Mouse (Mus musculus): ENCODE results near the gene Asdurf. TPM values are rescaled to one million over a fixed set of nuclear protein-coding genes. Genes with fewer than 3 reads are reported as not detected.
"Not testable (repeated sequence)": the region's sequence is repeated elsewhere in the genome, so short reads cannot be mapped to it uniquely, and the experiment has no call there.

Gene Asdurf
- polyA plus RNA-seq (2015; fragmentation: Nextera tagmentation; extraction: Ambion mirVana), result 11.4 TPM in 1 of 2 replicates, not detected in the other

DNA sequence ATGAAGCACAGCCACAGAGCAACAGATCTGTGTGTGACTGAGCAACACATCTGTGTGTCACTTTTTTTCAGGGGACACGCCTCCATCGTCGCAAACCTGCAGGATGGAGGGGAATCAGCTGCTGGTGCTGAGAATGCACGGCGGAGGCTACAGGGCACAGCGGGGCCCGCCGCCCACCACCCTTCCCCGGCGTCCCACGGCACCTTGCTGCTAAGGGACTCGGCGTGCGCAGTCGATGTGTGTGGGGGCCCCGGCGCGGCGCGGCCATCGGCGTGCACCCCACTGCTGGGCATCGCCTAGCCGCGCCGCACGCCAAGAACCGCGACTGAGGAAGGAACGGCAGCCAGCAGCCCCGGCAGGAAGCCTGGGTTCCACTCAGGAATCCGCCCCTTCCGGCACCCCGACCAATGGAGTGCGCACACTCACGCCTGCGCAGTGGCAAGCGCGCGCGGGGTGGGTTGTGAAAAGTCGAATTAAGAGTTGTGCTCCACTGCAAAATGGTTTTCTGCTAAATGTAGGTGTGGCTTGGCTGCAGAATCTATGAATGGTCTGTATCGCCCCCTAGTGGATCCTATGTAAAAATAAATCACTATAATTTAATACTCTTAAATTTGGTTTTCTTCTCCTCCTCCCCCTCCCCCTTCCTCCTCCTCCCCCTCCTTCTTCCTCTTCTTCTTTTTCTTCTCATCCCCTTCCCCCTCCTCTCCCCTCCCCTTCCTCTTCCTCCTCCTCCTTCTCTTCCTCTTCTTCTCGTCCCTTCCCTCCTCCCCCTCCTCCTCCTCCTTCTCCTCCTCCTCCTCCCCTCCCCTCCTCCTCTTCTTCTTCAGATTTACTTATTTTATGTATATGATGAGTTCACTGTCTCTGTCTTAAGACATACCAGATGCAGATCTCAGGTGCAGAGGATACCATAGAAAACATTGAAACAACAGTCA, at the start of gene Asdurf, which contains the start of the genes Gm28551 and Asnsd1:
Gene Asdurf (minus strand): TSS at position 293 of the 935 bp plus-strand sequence.
Gene Gm28551 (minus strand): TSS at position 341 of the 935 bp plus-strand sequence.
Gene Asnsd1 (minus strand): TSS at position 426 of the 935 bp plus-strand sequence.
- H3K4me1 ChIP-seq (ENCODE audit: control insufficient read depth, insufficient read depth, low read length), result peaks cover 7% of the 10 kb centered on the region
- ATAC-seq, result peak; percentile 100
- WGBS, result under 1% methylated on average over 44 of the region's 44 CpGs

GRCm38 (mm10) chr1:53393936-53394760, 41.7 kb upstream of the Asdurf start:
- peak overlapping the region; percentile 36 for H3K4me2 ChIP-seq (ENCODE audit: low read length)
- not testable (repeated sequence) for H3K36me3 ChIP-seq (ENCODE audit: control insufficient read depth, insufficient read depth, low read length); H3K9ac ChIP-seq (ENCODE audit: low read depth, low read length); H3K4me1 ChIP-seq (ENCODE audit: control insufficient read depth, insufficient read depth, low read length); H3K9me3 ChIP-seq (replicated peaks; ENCODE audit: control insufficient read depth, low read length, poor library complexity, severe bottlenecking); ATAC-seq; H3K4me3 ChIP-seq (ENCODE audit: low read depth, low read length); H3K27ac ChIP-seq (ENCODE audit: low read length); H3K27me3 ChIP-seq (ENCODE audit: control insufficient read depth, insufficient read depth, low read depth, low read length)
- 30% methylated on average over 21 of the region's 21 CpGs for WGBS

More for the DNA sequence above, at the start of gene Asdurf, which contains the start of the genes Gm28551 and Asnsd1:
- Histone ChIP-seq H3K27me3 (ENCODE audit: control insufficient read depth, insufficient read depth, low read depth, low read length) (no peaks in the 10 kb centered on the region), H3K4me3 (ENCODE audit: low read depth, low read length) (peak within 1 kb of the TSS; percentile 88), H3K36me3 (ENCODE audit: control insufficient read depth, insufficient read depth, low read length) (peaks cover 12% of the 10 kb centered on the region), H3K27ac (ENCODE audit: low read length) (peak within 1 kb of the TSS; percentile 90), H3K4me2 (ENCODE audit: low read length) (peak within 1 kb of the TSS; percentile 59), H3K9me3 (replicated peaks; ENCODE audit: control insufficient read depth, low read length, poor library complexity, severe bottlenecking) (no peaks in the 10 kb centered on the region), H3K9ac (ENCODE audit: low read depth, low read length) (peak within 1 kb of the TSS; percentile 98)

DNA sequence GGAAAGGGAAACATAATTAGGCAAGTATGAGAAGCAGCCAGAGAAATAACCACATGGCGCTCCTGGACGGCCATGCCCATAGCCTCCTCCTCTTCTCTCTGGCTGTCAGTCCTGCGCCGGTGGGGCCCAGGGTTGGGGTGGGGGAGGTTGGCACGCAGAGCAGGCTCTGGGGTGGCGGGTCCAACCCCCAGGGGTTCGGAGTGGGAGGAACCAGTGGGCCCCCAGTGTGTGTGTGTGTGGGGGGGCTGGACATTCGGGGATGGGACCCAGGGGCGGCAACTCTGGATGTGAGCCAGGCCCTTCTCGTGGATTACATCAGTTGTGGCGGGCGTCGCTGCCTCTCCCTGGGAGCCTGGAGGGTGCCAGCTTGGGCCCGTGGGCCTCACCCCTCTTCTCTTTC, 36.3 kb upstream of the Asdurf start:
- WGBS, result 92% methylated on average over 12 of the region's 14 CpGs
- no peak overlapping the region for H3K9ac ChIP-seq (ENCODE audit: low read depth, low read length)
- H3K4me3 ChIP-seq (ENCODE audit: low read depth, low read length), result no peak overlapping the region
- no peak overlapping the region for H3K4me2 ChIP-seq (ENCODE audit: low read length)
- H3K27ac ChIP-seq (ENCODE audit: low read length), result no peak overlapping the region
- H3K9me3 ChIP-seq (replicated peaks; ENCODE audit: control insufficient read depth, low read length, poor library complexity, severe bottlenecking), result no peaks in the 10 kb centered on the region
- H3K4me1 ChIP-seq (ENCODE audit: control insufficient read depth, insufficient read depth, low read length), result no peaks in the 10 kb centered on the region
- no peak for ATAC-seq
- H3K36me3 ChIP-seq (ENCODE audit: control insufficient read depth, insufficient read depth, low read length), result no peaks in the 10 kb centered on the region
- H3K27me3 ChIP-seq (ENCODE audit: control insufficient read depth, insufficient read depth, low read depth, low read length), result no peaks in the 10 kb centered on the region

DNA sequence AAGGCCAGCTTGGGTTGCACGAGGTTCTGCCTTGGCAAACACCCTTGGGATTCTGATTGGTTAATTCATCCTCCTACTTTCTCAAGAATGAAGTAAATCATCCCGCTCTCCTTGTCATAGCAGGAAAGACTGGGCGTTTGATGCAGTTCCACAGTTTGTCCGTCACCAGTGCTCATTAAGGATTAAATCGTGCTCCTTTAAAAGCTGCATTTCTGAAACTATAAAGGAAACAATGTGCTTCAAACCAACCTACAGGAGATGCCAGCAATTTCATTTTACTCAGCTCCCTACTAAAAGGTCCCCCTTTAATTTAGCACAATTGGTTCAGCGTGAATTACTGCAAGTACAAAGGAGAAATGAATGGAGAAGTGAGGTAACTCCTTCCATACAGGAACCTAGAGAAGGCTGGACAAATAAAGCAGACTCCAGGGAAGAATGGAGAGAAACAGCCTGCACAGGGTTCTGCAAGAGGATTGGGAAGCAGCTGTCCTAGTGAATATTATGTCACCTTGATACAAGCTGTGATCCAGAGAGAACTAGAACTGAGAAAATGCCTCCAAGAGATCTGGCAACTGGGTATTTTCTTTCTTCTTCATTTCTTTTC, 31.8 kb upstream of the Asdurf start:
- no peaks in the 10 kb centered on the region for H3K4me1 ChIP-seq (ENCODE audit: control insufficient read depth, insufficient read depth, low read length)
- ATAC-seq, result no peak
- H3K4me3 ChIP-seq (ENCODE audit: low read depth, low read length), result no peak overlapping the region
- H3K36me3 ChIP-seq (ENCODE audit: control insufficient read depth, insufficient read depth, low read length), result no peaks in the 10 kb centered on the region
- no peaks in the 10 kb centered on the region for H3K9me3 ChIP-seq (replicated peaks; ENCODE audit: control insufficient read depth, low read length, poor library complexity, severe bottlenecking)
- no peak overlapping the region for H3K4me2 ChIP-seq (ENCODE audit: low read length)
- no peak overlapping the region for H3K27ac ChIP-seq (ENCODE audit: low read length)
- no peak overlapping the region for H3K9ac ChIP-seq (ENCODE audit: low read depth, low read length)
- WGBS, result 65% methylated on average over 6 of the region's 6 CpGs
- no peaks in the 10 kb centered on the region for H3K27me3 ChIP-seq (ENCODE audit: control insufficient read depth, insufficient read depth, low read depth, low read length)

GRCm38 (mm10) chr1:53377731-53378130, 25.3 kb upstream of the Asdurf start:
- H3K4me3 ChIP-seq (ENCODE audit: low read depth, low read length), result no peak overlapping the region
- H3K27me3 ChIP-seq (ENCODE audit: control insufficient read depth, insufficient read depth, low read depth, low read length), result no peaks in the 10 kb centered on the region
- 66% methylated on average over 3 of the region's 3 CpGs for WGBS
- no peaks in the 10 kb centered on the region for H3K9me3 ChIP-seq (replicated peaks; ENCODE audit: control insufficient read depth, low read length, poor library complexity, severe bottlenecking)
- no peak overlapping the region for H3K4me2 ChIP-seq (ENCODE audit: low read length)
- no peak overlapping the region for H3K27ac ChIP-seq (ENCODE audit: low read length)
- ATAC-seq, result no peak
- no peak overlapping the region for H3K9ac ChIP-seq (ENCODE audit: low read depth, low read length)
- H3K4me1 ChIP-seq (ENCODE audit: control insufficient read depth, insufficient read depth, low read length), result no peaks in the 10 kb centered on the region
- H3K36me3 ChIP-seq (ENCODE audit: control insufficient read depth, insufficient read depth, low read length), result no peaks in the 10 kb centered on the region

DNA sequence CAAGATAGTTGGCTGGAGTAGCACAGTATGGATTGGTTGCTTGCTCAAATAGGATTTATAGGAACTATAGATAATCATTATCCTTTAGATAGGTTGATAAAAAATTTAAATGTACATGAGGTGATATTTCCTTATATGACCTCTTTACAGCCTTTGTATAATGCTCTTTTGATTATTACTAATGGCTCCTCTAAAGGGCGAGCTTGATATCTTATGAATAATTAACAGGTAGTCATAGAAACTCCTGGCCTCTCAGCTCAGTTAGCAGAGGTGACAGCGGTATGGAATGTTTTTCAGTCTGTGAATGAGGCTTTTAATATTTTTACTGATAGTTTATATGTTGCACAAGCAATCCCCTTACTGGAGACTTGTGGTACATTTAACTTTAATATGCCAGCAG, 23.5 kb upstream of the Asdurf start:
- not testable (repeated sequence) for H3K4me1 ChIP-seq (ENCODE audit: control insufficient read depth, insufficient read depth, low read length); H3K4me2 ChIP-seq (ENCODE audit: low read length); H3K27ac ChIP-seq (ENCODE audit: low read length); H3K27me3 ChIP-seq (ENCODE audit: control insufficient read depth, insufficient read depth, low read depth, low read length); H3K36me3 ChIP-seq (ENCODE audit: control insufficient read depth, insufficient read depth, low read length); H3K9me3 ChIP-seq (replicated peaks; ENCODE audit: control insufficient read depth, low read length, poor library complexity, severe bottlenecking); H3K4me3 ChIP-seq (ENCODE audit: low read depth, low read length); ATAC-seq; H3K9ac ChIP-seq (ENCODE audit: low read depth, low read length)
- WGBS, result 80% methylated on average over 2 of the region's 2 CpGs

DNA sequence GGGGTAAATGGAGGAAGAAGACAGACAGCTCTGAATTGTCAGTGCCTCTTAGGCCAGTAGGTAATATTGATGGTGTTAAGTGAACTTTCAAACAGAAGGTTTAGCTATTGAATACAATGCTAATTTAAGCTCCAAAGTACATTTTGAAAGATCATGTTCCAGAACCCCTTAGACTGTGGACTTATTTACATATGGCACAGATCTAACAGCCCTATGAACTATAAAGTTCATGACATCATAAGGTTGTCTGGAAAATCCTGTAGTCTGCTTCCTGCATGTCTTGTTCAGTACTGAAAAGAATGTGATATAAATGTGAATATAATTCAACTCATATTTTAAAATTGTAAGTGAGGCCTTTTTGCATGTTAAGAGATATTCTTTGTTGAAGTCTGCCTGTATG, 6.6 kb upstream of the Asdurf start:
- no peak overlapping the region for H3K4me3 ChIP-seq (ENCODE audit: low read depth, low read length)
- no peaks in the 10 kb centered on the region for H3K36me3 ChIP-seq (ENCODE audit: control insufficient read depth, insufficient read depth, low read length)
- H3K4me2 ChIP-seq (ENCODE audit: low read length), result no peak overlapping the region
- ATAC-seq, result no peak
- H3K9me3 ChIP-seq (replicated peaks; ENCODE audit: control insufficient read depth, low read length, poor library complexity, severe bottlenecking), result no peaks in the 10 kb centered on the region
- no peak overlapping the region for H3K27ac ChIP-seq (ENCODE audit: low read length)
- H3K4me1 ChIP-seq (ENCODE audit: control insufficient read depth, insufficient read depth, low read length), result no peaks in the 10 kb centered on the region
- no peaks in the 10 kb centered on the region for H3K27me3 ChIP-seq (ENCODE audit: control insufficient read depth, insufficient read depth, low read depth, low read length)
- no peak overlapping the region for H3K9ac ChIP-seq (ENCODE audit: low read depth, low read length)

DNA sequence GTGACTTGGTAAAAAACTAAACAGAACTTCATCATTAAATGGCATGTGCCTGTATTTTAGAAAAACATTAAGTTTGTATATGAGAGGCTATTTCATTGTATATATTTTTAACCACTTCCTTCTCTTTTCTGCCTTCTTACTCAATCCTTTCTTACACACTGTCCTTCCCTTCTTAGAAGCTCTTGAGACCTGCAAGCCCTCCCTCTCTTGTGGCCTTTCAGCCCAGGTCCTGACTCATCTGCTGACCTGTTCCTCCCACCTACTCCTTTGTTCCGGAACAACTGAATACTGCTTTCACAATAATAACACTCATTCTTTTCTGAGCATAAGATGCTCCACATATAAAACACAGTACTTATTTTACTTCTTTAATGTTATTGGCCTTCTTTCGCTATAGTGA, 11.3 kb downstream of the Asdurf start:
- Histone ChIP-seq H3K27me3 (ENCODE audit: control insufficient read depth, insufficient read depth, low read depth, low read length) (no peaks in the 10 kb centered on the region), H3K9me3 (replicated peaks; ENCODE audit: control insufficient read depth, low read length, poor library complexity, severe bottlenecking) (peaks cover 21% of the 10 kb centered on the region; the same call in 1 of the 2 replicates), H3K27ac (ENCODE audit: low read length) (no peak overlapping the region), H3K9ac (ENCODE audit: low read depth, low read length) (no peak overlapping the region), H3K4me2 (ENCODE audit: low read length) (no peak overlapping the region), H3K4me1 (ENCODE audit: control insufficient read depth, insufficient read depth, low read length) (no peaks in the 10 kb centered on the region), H3K4me3 (ENCODE audit: low read depth, low read length) (no peak overlapping the region), H3K36me3 (ENCODE audit: control insufficient read depth, insufficient read depth, low read length) (peaks cover 43% of the 10 kb centered on the region)
- 98% methylated on average over 2 of the region's 2 CpGs for WGBS
- ATAC-seq, result no peak
